Mouse (Mus musculus) leukemia stem cell, adult 10-12 weeks (primary cell): ENCODE data around the gene Zfp790. TPM values are rescaled to one million over a fixed set of nuclear protein-coding genes. Genes with fewer than 3 reads are reported as not detected.

Source experiments
- polyA plus RNA-seq: library from polyadenylated mRNA; stranded (reverse); fragments of >175 nt; gene quantifications from 2 replicates; pipeline ENCODE4 v1.2.3, GENCODE M21; 2012; ENCODE audit warnings: low replicate concordance

Zfp790 gene
- polyA plus RNA-seq, result 0.18 and 0.24 TPM in 2 replicates

GRCm38 (mm10) chr7:29815910-29816429 is at the start of gene Zfp790:
Zfp790 (plus strand) TSS chr7:29816114.

GRCm38 (mm10) chr7:29768090-29768900 is 47.6 kb upstream of the Zfp790 start, which contains the start of gene Zfp84:
Zfp84 (plus strand) TSS chr7:29768552.

GRCm38 (mm10) chr7:29783871-29784551 is 31.9 kb upstream of the Zfp790 start, which contains the start of gene Zfp30:
Zfp30 (plus strand) TSS chr7:29783998.

GRCm38 (mm10) chr7:29853219-29853842 is 37.4 kb downstream of the Zfp790 start, which contains the start of gene Zfp940:
Zfp940 (minus strand) TSS chr7:29853669.

GRCm38 (mm10) chr7:29859532-29860517 is 43.9 kb downstream of the Zfp790 start, which contains the start of gene Zfp420:
Zfp420 (plus strand) TSS chr7:29859979.

Other genes with a start within 250 kb of the Zfp790 start
- gene Catsperg2, start 89.1 kb upstream of the Zfp790 start, polyA plus RNA-seq, result not detected in 2 replicates
- gene Zfp84, start 47.6 kb upstream of the Zfp790 start, polyA plus RNA-seq, result 0.28 and 2.1 TPM in 2 replicates
- 0.43 and 0.51 TPM in 2 replicates for gene Zfp30, start 32.1 kb upstream of the Zfp790 start, polyA plus RNA-seq
- gene Zfp940, start 37.6 kb downstream of the Zfp790 start, polyA plus RNA-seq, result 0.16 and 0.20 TPM in 2 replicates
- gene Zfp420, start 43.9 kb downstream of the Zfp790 start, polyA plus RNA-seq, result 0.41 and 0.74 TPM in 2 replicates
- 0.30 and 0.34 TPM in 2 replicates for gene Zfp27, start 90.5 kb downstream of the Zfp790 start, polyA plus RNA-seq
- not detected in 2 replicates for gene Zfp383, start 92.1 kb downstream of the Zfp790 start, polyA plus RNA-seq
- 4.0 and 5.1 TPM in 2 replicates for gene Zfp74, start 138.0 kb downstream of the Zfp790 start, polyA plus RNA-seq
- 1.4 and 3.7 TPM in 2 replicates for gene Zfp568, start 167.8 kb downstream of the Zfp790 start, polyA plus RNA-seq
- not detected in 2 replicates for gene Zfp14, start 235.3 kb downstream of the Zfp790 start, polyA plus RNA-seq